Mouse (Mus musculus) hematopoietic stem cell, adult 5-6 weeks (primary cell): Measurements from ENCODE around the gene C1qtnf2. TPM values are rescaled to one million over a fixed set of nuclear protein-coding genes. Genes with fewer than 3 reads are reported as not detected.
A peak's percentile ranks its signal among the peaks of the same experiment; 100 is the strongest.

Experiments used
- ATAC-seq, 2 experiments: fragments of 125-278 bp in 1 of 2; replicated peaks in 1 of 2; 2 replicates each; pipeline ENCODE4 v1.8.0; 2016 to 2017; ENCODE audit warnings: inconsistent platforms in 2 of 2, mild to moderate bottlenecking in 2 of 2, moderate number of reproducible peaks in 2 of 2, low read depth in 1 of 2, moderate TSS enrichment in 1 of 2; ENCODE audit not compliant: low FRiP score in 2 of 2, poor library complexity in 2 of 2, severe bottlenecking in 2 of 2, insufficient read depth in 1 of 2, low TSS enrichment in 1 of 2
- total RNA-seq: library from RNA; stranded (forward); fragments of 172-1452, 232-1000 nt; gene quantifications from 2 replicates; pipeline ENCODE4 v1.2.3, GENCODE M21; 2017

The C1qtnf2 gene
- total RNA-seq, 1 experiment from 2014 or later, result not detected

DNA sequence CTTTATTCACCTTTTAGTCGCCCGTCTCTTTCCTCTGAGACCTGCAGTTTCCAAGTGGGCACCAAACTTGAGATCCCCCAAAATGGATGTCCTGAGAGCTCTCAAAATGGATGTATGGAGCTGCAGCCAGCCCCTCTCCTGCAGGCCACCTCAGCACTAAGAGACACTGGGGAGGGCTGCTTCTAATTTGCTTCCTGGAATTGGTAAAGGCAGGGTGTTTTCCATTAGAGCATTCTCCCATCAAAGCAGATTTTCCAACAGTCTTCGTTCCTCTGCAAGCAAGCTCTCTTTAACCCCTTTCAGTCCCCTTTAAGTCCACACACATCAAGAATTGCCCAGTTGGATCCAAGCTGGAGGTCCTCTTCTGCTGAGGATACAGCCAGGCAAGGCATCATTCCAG, 5.3 kb downstream of the C1qtnf2 start:
- ATAC-seq, result no peak

DNA sequence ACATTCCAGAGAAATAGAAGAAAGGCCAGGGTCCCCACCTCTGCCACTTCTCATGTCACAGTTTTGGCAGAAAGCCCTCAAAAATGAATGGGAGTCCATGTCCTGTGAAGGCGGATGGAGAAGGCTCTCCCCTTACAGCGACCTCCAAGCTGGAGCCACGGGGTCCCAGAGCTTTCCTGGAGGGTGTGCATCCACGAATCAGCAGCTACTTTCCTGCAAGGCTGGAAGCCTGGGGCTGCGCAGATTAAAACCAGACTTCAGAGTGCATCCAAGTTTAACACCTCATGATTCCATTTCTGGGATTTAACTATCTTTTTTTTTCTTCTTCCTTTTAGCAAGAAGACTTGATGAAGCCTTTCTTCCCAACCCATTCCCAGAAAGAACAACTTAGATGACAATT, 6.5 kb downstream of the C1qtnf2 start:
- no peak for ATAC-seq

DNA sequence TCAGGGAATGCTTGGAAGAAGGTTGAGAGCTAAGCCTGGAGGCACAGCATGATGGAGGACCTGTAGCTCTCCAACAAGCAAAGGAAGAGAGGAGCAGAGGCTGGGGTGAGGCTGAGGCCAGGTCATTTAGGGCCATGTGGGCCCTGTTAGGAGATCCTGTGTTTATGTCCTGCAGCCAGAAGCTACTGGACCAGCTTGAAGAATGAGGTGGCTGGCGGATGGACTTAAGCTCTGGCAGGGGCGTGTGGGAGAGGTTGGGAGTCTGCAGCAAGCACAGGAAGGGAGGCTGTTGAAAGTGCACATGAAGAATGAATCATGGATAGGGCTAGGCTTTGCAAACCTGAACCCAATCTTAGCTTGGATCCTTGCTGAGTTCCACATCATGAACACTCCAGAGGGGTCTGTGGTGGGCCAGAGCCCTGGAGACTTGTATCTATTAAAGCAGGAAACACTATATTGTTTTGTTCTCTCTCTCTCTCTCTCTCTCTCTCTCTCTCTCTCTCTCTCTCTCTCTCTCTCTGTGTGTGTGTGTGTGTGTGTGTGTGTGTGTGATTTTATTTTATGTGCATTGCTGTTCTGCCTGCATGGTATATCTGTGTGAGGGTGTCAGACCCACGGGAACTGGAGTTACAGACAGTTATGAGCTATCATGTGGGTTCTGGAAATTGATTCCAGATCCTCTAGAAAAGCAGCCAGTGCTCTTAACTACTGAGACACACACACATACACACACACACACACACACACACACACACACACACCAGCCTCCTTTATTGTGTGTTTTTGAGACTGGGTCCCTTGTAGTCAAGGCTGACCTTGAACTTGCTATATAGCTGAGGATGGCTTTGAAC, 7.8 kb downstream of the C1qtnf2 start:
- ATAC-seq, result no peak

DNA sequence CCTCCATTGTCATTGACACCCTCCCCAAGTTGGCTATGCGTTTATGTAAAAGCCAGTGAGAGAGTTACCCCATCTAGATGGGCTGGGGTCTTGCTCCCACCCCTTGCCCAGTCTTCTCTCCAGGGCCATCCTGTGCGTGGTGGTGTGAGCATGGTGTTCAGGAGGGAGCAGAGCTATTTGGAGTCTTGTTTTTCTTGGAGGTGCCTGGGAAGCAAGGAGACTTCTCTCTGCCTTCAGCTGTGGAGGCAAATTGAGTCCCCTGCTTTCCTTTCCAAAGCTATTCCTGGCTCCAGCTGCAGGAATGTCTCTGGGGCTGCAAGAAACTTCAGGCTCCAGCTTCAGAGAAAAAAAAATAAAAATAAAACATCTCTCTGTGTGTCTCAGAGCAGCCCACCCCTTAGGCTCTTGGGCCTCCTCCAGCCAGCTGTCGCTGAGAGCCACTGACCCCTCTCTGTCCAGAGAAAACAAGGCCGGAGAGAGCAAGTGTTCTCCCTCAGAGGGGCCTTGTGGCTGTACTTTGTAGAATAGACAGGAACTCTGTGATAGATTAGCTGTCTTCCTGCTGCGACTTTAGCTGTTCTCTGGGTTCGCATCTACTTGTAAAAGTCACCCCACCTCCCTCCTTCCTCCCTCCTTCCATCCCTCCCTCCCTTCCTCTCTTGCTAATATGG, 9.2 kb downstream of the C1qtnf2 start:
- no peak for ATAC-seq

DNA sequence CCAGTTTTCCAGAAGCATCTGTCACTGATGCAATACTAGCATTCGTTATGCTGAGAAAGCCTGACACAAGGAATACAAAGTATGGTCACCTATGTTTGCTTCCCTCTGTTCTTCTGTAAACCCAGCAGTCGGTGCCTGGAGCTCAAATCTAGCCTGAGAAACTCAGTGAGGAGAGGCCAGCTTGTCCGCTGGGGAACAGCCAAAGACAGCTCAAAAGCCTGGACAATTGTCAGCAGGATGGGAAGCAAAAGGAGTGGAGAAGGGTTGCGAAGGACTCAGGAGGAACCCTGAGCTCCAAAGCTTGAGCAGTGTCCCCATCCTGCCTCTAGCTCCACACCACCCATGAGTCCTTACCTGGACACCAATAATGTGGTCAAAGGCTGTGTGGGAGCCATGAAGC, 10.0 kb downstream of the C1qtnf2 start:
- no peak for ATAC-seq

DNA sequence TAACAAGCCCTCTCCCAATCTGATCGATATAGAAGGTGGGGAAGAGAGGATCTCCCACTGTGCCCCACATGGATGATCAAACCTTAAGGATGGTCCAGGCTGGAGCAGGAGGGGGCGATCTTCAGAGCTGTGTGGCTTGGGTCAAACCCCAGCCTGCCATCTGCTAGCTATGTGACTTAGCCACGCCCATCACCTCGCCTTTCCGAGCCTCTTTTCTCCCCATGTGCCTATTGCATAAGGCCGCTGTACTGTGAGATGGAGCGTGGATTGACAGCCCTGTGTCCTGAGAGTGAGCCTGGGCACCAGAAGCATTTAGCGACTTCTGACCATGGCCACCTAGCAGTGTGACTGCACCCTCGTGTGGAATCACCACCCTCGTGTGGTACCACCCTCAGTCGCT, 10.6 kb downstream of the C1qtnf2 start:
- no peak for ATAC-seq

DNA sequence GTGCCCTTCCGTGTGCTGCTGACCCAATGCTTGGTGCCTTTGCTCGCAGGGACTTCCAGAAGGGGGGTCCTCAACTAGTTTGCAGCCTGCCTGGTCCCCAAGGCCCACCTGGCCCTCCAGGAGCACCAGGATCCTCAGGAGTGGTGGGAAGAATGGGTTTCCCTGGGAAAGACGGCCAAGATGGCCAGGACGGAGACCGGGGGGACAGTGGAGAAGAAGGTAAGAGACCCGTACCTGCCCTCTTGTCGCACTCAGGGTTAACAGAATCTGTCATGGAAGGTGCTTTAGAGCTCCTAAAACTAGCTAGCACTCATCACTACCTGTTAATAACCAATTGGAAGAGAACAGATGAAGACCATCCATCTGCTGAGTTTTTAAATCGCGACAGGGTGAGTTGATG, 11.8 kb downstream of the C1qtnf2 start:
- no peak for ATAC-seq

DNA sequence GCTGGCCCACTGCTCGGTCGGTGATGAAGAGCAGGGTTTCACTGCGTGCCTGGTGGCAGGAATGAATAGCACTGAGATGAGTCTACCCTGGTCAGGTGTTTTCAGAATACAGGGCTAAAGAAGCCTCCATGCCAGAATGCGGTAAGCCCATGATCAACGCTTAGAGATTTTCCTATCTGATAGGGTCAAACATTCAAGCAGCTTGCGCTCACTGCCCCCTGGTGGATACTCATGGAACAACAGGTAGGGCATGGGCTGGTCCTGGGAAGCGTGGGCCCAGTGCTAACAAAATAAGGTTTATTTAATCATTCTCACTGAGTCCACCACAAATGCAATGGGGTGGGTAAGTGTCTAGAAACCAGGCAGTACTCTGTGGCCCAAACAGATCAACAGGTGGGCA, 18.6 kb downstream of the C1qtnf2 start:
- peak; percentile 71 to 77 for ATAC-seq

DNA sequence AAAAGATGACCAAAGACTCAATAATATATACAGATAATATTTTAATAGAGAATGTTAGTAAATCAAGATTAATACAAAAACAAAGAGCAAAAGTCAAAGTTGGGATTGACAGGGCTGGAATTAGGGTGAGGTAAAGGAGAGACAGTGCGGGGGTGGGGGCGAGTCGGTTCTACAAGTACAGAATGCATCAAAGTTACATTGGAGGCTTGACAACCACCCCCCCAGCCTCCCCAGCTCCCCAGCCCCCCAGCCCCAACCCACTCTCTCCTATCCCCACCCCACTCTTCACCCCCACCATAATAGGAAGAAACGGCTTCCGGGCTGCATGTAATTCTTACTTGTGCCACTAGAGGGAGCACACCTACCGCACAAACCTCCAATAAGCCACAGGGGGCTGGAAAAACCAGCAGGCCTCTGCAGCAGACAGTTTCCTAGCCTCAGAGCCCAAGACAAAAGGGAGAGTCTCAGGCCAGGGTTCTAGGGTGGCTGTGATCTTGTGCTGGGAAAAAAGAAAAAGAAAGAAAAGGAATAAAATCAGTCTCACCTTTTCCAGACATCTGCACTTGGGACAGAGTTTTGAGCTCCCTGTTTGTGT, 19.8 kb downstream of the C1qtnf2 start:
- peak; percentile 71 to 78; a peak in 3 of 4 replicates for ATAC-seq

DNA sequence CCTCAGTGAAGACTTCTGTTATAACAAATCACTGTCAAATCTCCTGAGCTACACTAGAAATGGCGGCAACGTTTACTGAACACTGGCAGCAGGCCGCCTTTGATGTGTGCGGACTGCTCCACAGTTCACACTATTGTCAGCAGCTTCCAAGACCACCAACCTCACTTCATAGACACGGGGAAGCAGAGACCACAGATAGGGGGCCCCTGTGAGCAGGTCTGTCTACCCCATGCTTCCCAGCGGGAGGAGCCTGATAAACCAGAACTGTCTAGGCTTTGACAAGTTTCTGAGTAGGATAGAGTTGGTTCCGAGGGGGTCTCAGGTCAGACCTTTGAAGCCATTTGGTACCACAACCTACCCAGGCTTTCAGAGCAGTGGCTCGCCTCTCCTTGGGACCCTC, 21.0 kb downstream of the C1qtnf2 start:
- no peak for ATAC-seq

DNA sequence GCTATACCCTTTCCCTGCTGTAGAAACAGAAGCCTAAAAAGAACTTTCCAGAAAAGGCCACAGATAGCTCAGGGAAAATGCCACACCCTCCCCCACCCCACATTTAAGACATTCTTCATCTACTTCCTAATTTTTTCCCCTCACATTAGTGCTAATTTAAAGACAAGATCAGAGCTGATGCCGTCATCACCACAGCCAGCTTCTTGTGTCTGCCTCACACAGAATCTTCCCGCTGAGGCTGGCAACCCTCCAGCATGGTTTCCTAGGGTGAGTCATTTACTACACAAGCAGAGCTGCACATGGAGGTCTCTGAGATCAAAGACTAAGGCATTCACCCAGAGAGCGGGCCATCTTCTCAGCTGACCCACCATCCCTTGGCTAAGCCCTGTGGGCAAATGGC, 21.5 kb downstream of the C1qtnf2 start:
- peak; percentile 5 to 43; a peak in 2 of 4 replicates for ATAC-seq

DNA sequence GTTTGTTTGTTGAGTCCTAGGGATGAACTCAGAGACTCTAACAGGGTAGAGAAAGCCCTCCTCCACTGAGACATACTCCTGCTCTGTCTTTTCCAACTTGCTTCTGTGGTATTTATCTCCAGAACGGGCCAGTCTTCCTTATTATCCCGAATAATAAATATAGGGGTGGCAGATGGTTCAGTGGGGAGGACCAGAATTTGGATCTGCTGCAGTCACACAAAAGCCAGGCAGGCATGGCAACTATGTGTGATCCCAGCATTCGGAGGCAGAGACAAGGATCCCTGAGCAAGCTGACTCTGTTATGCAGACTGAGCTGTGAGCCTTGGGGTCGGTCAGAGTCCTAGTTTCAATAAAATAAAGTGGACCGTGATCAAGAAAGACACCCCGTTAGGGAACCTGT, 27.2 kb downstream of the C1qtnf2 start:
- ATAC-seq, result no peak

DNA sequence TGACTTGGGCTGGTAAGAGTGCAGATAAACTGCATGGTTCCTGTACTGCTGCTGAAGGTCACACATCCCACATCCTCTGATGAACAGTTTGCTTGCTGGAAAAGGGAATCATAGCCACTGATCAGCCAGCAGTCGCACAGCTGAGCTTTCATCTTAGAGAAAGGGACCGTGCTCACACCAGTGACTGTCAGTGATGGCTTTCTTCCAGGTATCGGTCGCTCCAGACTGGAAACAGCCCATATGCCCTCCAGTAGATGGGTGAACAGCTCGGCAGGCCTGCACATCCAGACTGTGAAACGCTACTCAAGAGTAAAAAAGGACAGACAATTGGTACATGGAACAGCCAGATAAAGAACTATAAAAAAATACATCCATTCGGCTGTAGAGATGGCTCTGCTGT, 31.1 kb downstream of the C1qtnf2 start:
- no peak for ATAC-seq

DNA sequence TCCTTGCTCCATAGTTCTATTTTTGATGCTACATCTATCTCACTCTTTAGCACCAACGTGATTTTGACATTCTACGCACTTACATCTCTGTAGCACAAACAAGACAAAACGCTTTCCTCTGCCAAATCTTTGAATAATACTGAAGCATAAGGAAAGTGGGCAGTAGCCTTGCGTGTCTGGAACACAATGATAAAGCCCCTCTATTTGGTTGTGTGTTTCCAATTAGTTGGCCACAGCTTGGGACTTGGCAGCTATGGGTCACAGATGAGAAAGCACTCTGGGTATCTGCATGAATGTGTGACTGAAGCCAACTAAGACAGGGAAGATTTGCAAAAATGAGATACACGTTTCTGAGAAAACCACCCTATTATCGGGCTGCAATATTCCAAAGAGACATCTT, 33.9 kb downstream of the C1qtnf2 start:
- ATAC-seq, result no peak

DNA sequence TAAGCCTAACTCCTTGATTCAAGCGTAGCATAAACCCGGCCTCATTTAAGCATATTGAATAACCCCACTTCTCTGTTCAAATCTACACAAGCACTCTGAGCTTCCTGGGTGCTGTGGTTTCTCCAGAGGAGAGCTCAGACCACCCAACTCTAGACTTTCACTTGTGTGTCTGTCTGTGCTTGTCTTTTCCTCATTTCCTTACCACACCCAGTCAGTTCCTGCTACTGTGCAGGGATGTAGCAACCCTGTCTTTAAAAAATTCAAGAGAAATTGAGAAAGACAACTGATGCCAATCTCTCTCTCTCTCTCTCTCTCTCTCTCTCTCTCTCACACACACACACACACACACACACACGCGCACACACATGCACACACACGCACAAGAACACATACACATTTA, 35.8 kb downstream of the C1qtnf2 start:
- no peak for ATAC-seq

DNA sequence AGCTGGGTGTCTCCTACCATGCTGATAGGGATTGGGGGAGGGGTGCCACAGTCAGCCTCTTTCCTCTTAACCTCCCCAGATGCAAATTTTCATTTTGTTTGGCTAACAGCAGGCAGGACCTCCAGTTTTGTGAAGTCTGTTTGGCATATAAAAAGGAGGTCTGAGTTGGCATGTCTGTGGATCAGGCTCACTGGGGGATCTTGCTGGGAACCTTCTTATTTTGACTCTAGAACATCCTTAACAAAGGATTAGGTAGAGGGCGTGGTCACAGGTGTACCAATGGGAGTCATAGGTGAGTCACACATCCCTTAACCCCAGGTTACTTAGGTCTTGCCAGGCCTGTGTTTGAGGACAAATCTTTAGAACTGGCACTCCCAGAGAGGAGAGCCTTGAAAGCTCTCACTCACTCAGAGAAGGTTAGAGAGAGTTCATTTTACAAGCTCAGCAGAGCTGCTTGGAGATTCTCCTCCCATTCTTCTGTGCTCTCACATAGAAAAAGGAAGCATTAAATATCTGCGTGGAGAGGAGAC, 38.6 kb downstream of the C1qtnf2 start:
- ATAC-seq, result no peak

DNA sequence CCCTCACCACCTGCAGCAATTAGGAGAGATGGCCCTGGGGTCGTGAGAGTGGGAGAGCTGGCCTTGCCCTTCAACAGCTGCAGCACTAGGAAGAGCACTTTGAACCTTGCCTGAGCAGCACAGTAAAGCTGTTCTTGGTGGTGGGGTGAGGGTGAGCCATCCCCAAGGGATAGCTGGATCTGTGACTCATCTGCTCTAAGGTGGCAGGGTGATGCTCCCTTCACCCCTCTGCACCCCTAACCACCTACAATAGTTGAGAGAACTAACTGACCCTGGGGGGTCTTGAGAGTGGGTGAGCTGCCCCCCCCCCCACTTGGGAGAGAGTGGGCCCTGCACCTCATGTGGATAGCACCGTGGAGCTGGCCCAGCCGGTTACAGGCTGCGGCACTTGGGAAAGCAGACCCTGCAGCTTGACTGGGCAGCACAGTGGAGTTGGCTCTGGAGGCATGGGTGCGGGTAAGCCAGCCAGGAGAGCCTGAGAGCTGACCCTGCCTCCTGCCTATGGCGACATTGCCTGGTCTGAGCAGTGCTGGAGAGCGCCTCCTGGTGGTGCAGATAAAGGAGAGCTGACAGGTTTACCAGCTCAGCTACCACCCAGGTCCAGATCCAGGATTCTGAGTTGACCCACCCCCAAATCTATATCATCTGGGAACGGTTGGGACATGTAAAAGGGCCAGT, 42.4 kb downstream of the C1qtnf2 start:
- ATAC-seq, result peak in 1 of 2 experiments; percentile 66; a peak in 2 of 4 replicates

DNA sequence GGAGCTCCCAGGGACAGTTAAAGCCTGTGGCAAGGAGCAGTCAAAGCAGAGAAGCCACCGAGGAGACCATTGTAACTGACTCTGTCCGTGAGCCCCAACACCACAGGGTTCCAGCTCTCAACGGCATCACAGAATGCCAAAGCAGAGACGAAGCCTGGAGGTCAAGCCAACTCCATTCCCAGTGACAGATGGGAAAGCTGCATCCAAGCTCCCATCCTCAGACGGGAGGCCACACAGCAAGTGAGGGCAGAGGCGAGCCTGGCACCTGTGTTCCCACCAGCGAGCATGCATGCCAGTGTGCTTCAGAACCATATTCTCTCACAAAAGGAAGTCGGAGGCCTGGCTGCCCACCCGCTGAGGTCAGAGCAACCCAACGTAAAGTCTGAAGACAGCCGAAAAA, 43.6 kb downstream of the C1qtnf2 start:
- ATAC-seq, result no peak
